Mouse (Mus musculus): ENCODE data around the gene Sds.

GRCm38 (mm10) chr5:120490679-120491192 is 14.4 kb downstream of the Sds start:
- TF ChIP-seq POLR2A (IDR thresholded peaks at IDR 0.05; ENCODE audit: low read depth, low read length) = no peak
- no peak for TF ChIP-seq CTCF (conservative IDR thresholded peaks at IDR 0.05; ENCODE audit: insufficient read depth, insufficient read length, low read depth, low read length)
